Mouse (Mus musculus): ENCODE measurements at regions not wholly inside any gene's neighbourhood (a gene's known extent, or its start where the extent isn't known, plus 50 kb on each side); places are given as distances from the start of the nearest gene placed in this dataset.

DNA sequence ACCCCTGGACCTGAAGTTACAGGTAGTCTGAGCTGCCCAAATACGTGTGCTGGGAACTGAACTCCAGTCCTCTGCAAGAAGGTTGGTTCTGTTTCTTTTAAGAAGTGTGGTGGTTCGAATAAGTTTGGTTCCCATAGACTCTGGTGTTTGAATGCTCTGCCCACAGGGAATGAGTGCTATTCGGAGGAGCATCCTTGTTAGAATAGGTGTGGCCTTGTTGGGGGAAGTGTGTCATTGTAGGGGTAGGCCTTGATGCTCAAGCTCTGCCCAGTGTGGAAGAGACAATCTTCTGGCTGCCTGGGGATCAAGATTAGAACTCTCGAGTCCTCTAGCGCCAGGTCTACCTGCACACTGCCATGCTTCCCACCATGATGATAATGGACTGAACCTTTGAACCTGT, 83.6 kb upstream of the Spaca7 start:
- H3K4me1 ChIP-seq: no peaks in the 10 kb centered on the region
- 89% methylated on average over 5 of the region's 5 CpGs for WGBS
- H3K36me3 ChIP-seq: no peaks in the 10 kb centered on the region
- no peak overlapping the region for H3K27ac ChIP-seq
- H3K27me3 ChIP-seq (ENCODE audit: low read depth, poor library complexity, severe bottlenecking): peaks cover 45% of the 10 kb centered on the region
- no peak for DNase-seq (ENCODE audit: low spot score)
- no peaks in the 10 kb centered on the region for H3K9me3 ChIP-seq (replicated peaks)
- no peak overlapping the region for H3K4me3 ChIP-seq

DNA sequence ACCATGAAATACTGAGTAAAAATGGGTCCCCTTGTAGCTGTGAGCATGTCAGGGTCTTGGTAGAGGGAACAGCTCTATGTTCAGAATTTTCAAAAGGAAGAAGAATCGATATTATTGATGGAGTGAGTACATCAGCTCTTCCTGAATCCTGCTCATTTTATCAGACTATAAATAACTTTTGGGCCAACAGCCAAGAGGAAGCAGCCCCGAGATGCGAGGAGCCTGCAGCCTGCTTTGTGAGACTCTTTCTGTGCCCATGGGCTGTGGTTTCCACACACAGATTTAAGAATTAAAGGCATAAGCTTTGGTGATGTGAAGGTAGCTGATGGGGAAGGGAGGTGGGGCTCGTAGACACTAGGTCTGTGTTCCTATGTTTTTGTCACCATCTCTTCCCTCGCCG, 81.4 kb upstream of the Spaca7 start:
- Histone ChIP-seq H3K36me3 (no peaks in the 10 kb centered on the region), H3K9me3 (replicated peaks) (no peaks in the 10 kb centered on the region), H3K27me3 (ENCODE audit: low read depth, poor library complexity, severe bottlenecking) (peaks cover 50% of the 10 kb centered on the region), H3K27ac (no peak overlapping the region), H3K4me3 (no peak overlapping the region), H3K4me1 (no peaks in the 10 kb centered on the region)
- WGBS: 91% methylated on average over 6 of the region's 6 CpGs
- DNase-seq (ENCODE audit: low spot score): no peak

DNA sequence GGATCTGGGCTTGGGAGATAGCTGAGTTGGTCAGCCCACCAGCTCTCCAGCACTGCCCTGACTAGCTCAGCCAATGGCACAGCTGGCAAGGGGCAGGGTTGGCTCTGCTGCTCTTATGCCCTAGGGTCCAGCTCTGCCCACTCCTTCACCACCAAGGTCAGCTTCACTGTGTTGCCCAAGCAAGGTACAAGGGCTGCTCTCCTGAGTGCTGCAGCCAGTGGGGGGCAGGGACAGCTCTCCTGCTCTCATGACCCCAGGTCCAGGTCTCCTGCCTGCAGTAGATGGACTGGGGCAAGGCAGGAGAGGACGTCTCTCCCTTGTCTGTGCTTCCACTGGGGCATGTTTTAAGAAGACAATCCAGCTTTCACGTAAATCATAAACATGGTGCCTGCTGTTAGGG, 80.4 kb upstream of the Spaca7 start:
- Histone ChIP-seq H3K4me1 (peaks cover 7% of the 10 kb centered on the region), H3K9me3 (replicated peaks) (no peaks in the 10 kb centered on the region), H3K27me3 (ENCODE audit: low read depth, poor library complexity, severe bottlenecking) (peaks cover 50% of the 10 kb centered on the region), H3K4me3 (no peak overlapping the region), H3K27ac (no peak overlapping the region), H3K36me3 (no peaks in the 10 kb centered on the region)
- 65% methylated on average over 2 of the region's 2 CpGs for WGBS
- DNase-seq (ENCODE audit: low spot score): no peak

DNA sequence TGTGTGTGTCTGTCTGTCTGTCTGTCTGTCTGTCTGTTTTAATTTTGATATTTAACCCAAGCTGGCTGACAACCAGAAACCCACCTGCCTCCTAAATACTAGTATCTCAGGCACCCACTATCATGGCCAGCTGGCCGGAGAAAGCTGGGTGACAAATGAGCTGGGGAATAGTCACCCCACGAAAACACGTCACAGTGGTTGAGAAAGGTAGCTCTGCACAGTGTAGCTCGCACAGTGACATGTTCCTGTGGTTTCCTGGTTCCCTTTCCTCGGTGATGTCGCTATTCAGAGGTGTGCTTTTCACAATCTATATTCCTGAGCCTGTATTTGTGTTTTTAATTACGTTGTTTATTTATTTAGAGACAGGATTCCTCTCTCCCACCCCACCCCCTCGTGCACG, 78.3 kb upstream of the Spaca7 start:
- Histone ChIP-seq H3K27ac (no peak overlapping the region), H3K36me3 (no peaks in the 10 kb centered on the region), H3K4me3 (no peak overlapping the region), H3K9me3 (replicated peaks) (no peaks in the 10 kb centered on the region), H3K27me3 (ENCODE audit: low read depth, poor library complexity, severe bottlenecking) (peaks cover 61% of the 10 kb centered on the region), H3K4me1 (peaks cover 12% of the 10 kb centered on the region)
- no peak for DNase-seq (ENCODE audit: low spot score)
- 77% methylated on average over 9 of the region's 9 CpGs for WGBS

DNA sequence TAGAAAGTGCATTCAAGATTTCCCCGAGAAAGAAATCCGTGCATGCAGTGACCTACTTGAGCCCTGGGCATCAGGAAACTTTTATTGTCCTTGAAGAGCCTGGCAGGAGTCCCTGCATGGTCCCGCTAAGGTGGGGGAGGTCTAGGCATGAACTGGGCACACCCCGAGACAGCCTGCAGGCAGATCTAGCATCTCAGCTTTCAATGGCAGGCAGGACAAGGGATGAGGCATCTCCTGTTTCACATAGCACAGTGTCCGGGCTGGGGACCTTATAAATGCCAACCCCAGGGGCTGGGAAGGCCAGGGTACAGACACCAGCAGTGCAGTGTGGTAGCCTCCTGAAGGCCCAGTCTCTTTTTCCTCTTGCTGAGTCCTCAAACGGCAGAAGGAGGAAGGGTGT, 75.4 kb upstream of the Spaca7 start:
- Histone ChIP-seq H3K4me3 (no peak overlapping the region), H3K27ac (no peak overlapping the region), H3K9me3 (replicated peaks) (no peaks in the 10 kb centered on the region), H3K4me1 (peaks cover 19% of the 10 kb centered on the region), H3K27me3 (ENCODE audit: low read depth, poor library complexity, severe bottlenecking) (peaks cover 88% of the 10 kb centered on the region), H3K36me3 (no peaks in the 10 kb centered on the region)
- 6% methylated on average over 6 of the region's 6 CpGs for WGBS
- DNase-seq (ENCODE audit: low spot score): no peak

DNA sequence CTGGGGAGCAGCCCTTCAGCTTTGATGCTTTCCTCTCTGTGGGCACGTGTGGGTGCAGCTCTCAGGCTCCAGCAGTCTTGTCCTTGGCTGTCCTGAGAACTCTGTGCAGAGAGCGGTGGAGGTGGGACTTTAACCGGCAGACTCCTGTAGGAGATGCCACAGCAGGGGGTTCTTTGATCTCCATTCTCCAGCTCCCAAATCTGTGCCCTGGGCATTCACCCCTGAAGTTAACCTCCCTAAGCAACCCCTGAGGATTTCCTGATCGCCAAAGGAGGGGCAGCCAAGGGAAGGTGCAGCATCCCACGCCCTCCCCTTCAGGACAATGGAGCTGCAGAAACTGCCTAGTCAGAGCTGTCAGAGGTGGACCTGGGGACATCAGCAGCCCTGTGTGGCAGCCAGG, 73.2 kb upstream of the Spaca7 start:
- H3K4me3 ChIP-seq: no peak overlapping the region
- H3K27ac ChIP-seq: no peak overlapping the region
- 6% methylated on average over 5 of the region's 5 CpGs for WGBS
- H3K27me3 ChIP-seq (ENCODE audit: low read depth, poor library complexity, severe bottlenecking): peaks cover 93% of the 10 kb centered on the region
- no peaks in the 10 kb centered on the region for H3K36me3 ChIP-seq
- H3K9me3 ChIP-seq (replicated peaks): no peaks in the 10 kb centered on the region
- DNase-seq (ENCODE audit: low spot score): no peak
- H3K4me1 ChIP-seq: peaks cover 25% of the 10 kb centered on the region

DNA sequence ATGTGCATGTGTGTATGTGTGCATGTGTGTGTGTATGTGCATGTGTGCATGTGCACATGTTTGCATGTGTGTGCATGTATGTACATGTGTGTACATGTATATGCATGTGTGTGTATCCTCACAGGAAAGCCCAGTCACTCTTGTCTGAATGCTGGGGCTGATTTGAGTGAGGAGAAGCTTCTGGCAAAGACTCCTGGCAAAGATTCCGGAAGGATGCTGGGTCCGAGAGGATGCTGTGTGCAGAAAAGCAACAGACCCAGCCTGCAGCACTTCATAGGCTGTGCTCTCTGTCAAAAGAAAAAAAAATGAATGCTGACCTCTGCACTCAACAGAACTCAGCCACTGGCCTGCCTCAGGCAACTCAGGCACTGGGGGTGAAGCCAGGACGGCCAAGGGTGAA, 72.5 kb upstream of the Spaca7 start:
- Histone ChIP-seq H3K4me3 (no peak overlapping the region), H3K27me3 (ENCODE audit: low read depth, poor library complexity, severe bottlenecking) (peaks cover 96% of the 10 kb centered on the region), H3K36me3 (no peaks in the 10 kb centered on the region), H3K4me1 (peaks cover 25% of the 10 kb centered on the region), H3K9me3 (replicated peaks) (no peaks in the 10 kb centered on the region), H3K27ac (no peak overlapping the region)
- WGBS: 46% methylated on average over 3 of the region's 3 CpGs
- DNase-seq (ENCODE audit: low spot score): no peak

DNA sequence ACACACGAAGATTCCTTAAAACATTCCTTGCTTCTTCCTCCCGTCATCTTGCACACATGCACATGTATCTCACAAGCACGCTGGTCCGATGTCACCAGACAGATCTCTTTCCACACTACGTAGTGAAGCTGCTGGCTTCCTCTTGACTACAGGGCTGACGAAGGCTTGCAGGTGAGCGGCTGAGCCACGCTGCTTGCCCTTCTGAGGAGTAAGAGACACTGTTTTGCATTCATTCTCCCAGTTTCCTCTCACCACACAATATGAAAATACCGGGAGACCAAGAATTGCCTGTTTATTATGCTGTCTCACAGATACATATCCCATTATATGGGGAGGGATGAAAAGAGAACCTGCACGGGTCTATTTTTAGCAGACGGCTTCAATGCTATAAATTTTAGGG, 71.0 kb upstream of the Spaca7 start:
- Histone ChIP-seq H3K36me3 (no peaks in the 10 kb centered on the region), H3K27ac (no peak overlapping the region), H3K4me1 (peaks cover 24% of the 10 kb centered on the region), H3K4me3 (peak overlapping the region; percentile 41), H3K27me3 (ENCODE audit: low read depth, poor library complexity, severe bottlenecking) (peaks cover 100% of the 10 kb centered on the region), H3K9me3 (replicated peaks) (no peaks in the 10 kb centered on the region)
- DNase-seq (ENCODE audit: low spot score): no peak
- WGBS: 3% methylated on average over 11 of the region's 11 CpGs

DNA sequence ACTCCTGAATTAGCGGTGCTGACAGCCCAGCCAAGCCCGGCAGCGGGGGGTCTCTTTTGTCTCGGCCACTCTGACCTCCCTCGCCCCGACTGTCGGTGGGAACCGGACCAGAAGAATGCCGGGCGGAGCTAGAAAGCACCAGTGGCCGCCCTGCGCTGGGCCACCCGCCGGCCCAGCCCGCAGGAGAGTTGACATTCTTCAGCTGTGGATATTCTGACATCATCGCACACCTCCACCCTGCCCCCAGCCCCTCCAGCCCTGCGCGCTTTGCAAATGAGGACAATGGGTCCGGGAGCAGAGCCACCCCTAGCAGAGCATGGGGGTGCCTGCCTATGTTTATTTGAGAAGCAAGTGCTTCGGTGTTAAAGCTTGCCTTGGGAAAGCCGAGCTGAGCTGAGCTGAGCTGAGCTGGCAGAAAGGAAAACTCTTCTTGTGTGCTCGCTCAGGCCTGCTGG, 70.5 kb upstream of the Spaca7 start:
- Histone ChIP-seq H3K27ac (no peak overlapping the region), H3K4me3 (peak overlapping the region; percentile 41), H3K36me3 (no peaks in the 10 kb centered on the region), H3K4me1 (peaks cover 19% of the 10 kb centered on the region), H3K9me3 (replicated peaks) (no peaks in the 10 kb centered on the region), H3K27me3 (ENCODE audit: low read depth, poor library complexity, severe bottlenecking) (peaks cover 100% of the 10 kb centered on the region)
- peak; percentile 49 for DNase-seq (ENCODE audit: low spot score)
- under 1% methylated on average over 22 of the region's 22 CpGs for WGBS

DNA sequence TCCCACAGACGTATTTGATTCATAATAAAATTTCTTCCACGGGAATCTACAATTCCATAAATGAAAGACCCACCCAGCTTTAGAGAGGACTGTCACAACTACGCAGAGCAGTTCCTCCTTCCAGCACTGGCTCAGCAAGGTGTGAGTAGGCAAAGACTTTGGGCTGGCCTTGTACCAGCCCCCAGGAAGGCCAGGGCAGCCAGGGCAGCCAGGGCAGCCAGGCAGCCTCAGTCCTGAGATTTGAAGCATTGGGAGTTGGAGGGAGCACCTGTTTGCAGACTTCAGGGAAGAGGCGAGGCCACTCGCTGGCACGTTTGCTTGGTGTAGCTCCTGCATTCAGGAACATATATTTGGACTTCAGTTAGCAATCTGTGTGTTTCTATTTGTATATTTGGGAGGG, 70.0 kb upstream of the Spaca7 start:
- peak overlapping the region; percentile 41 for H3K4me3 ChIP-seq
- peaks cover 96% of the 10 kb centered on the region for H3K27me3 ChIP-seq (ENCODE audit: low read depth, poor library complexity, severe bottlenecking)
- H3K27ac ChIP-seq: no peak overlapping the region

DNA sequence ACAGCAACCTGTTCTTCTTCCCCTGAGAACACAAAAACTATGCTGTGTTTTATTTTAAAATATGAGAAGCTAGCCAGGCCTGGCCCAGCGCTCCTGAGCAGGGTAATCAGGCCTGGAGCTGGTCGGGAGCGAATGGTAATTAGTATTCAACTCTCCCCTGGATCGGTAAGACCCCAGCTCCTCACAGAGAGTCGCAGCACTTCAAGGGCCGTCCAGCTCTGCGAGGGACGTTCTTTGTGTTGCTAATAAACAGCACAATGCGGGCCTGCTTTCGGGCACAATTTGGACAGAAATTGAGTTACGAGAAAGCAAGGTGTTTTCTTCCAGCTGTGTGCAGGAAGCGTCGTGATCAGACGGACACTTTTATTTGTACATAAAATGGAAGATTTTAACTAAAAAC, 69.5 kb upstream of the Spaca7 start:
- no peak overlapping the region for H3K27ac ChIP-seq

More for the DNA sequence above, 70.0 kb upstream of the Spaca7 start:
- DNase-seq (ENCODE audit: low spot score): peak; percentile 49
- 4% methylated on average over 6 of the region's 6 CpGs for WGBS
- Histone ChIP-seq H3K36me3 (no peaks in the 10 kb centered on the region), H3K9me3 (replicated peaks) (no peaks in the 10 kb centered on the region), H3K4me1 (peaks cover 14% of the 10 kb centered on the region)

DNA sequence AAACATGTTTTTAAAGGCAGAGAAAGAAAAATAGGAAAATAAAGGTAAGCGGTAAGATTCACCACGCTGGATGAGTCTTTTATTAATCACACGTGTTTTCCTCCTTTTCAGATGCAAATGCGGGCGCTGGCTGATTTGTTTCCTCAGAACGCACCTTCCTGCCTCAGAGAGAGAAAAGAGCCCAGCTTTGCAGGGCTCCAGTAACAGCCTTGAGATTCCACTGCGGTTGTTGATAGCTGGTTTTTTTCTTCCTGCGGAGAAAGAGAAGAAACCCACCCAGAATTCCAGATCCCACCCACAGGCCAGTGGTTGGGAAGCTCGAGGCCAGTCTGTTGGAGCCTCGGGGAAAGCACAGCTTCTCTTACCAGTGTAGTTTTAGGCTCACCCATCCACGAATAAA, 68.6 kb upstream of the Spaca7 start:
- no peaks in the 10 kb centered on the region for H3K9me3 ChIP-seq (replicated peaks)
- peaks cover 91% of the 10 kb centered on the region for H3K27me3 ChIP-seq (ENCODE audit: low read depth, poor library complexity, severe bottlenecking)
- no peak for DNase-seq (ENCODE audit: low spot score)
- H3K36me3 ChIP-seq: no peaks in the 10 kb centered on the region
- peaks cover 13% of the 10 kb centered on the region for H3K4me1 ChIP-seq
- no peak overlapping the region for H3K27ac ChIP-seq
- under 1% methylated on average over 11 of the region's 11 CpGs for WGBS
- no peak overlapping the region for H3K4me3 ChIP-seq

More for the DNA sequence above, 69.5 kb upstream of the Spaca7 start:
- H3K36me3 ChIP-seq: no peaks in the 10 kb centered on the region
- 3% methylated on average over 14 of the region's 14 CpGs for WGBS
- DNase-seq (ENCODE audit: low spot score): peak; percentile 43
- H3K27me3 ChIP-seq (ENCODE audit: low read depth, poor library complexity, severe bottlenecking): peaks cover 91% of the 10 kb centered on the region
- H3K4me1 ChIP-seq: peaks cover 13% of the 10 kb centered on the region
- no peaks in the 10 kb centered on the region for H3K9me3 ChIP-seq (replicated peaks)
- no peak overlapping the region for H3K4me3 ChIP-seq

DNA sequence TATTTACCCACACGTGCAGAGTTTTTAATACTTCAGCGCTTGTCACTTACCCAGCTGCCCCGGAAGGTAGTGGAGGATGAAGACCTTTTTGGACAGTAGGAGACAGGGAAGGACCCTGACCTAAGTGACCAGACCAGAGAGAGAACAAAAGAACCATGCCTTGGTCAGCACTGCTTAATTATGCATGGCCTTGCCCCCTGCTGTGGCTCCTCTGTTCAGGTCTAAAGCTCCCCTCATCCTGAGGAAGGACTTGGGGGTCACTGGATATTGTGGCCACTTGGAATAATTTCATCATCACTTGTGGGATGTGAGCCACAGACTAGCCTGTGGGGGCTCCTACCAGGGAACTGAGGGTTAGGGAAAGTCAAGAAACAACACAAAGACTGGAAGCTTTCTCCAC, 68.1 kb upstream of the Spaca7 start:
- Histone ChIP-seq H3K27me3 (ENCODE audit: low read depth, poor library complexity, severe bottlenecking) (peaks cover 91% of the 10 kb centered on the region), H3K36me3 (no peaks in the 10 kb centered on the region), H3K27ac (no peak overlapping the region), H3K9me3 (replicated peaks) (no peaks in the 10 kb centered on the region), H3K4me1 (peaks cover 13% of the 10 kb centered on the region), H3K4me3 (no peak overlapping the region)
- 18% methylated on average over 3 of the region's 3 CpGs for WGBS
- no peak for DNase-seq (ENCODE audit: low spot score)

DNA sequence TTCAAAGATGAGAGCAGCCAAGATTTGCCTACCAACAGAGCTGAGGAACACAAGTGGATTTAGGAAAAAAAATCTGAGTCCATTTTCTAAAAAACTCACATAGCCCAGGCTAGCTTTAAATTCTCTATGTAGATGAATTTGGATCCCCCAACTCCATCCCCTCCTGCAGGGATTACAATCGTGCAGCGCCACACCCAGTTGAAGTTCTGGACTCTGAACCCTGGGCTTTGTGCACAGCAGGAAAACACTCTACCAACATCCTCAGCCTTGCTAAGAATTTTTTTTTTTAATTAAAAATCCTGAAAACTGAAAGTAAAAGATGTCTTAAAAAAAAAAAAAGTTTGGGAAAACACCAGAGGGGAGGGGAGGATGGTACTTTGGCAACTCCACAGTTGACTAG, 62.6 kb upstream of the Spaca7 start:
- Histone ChIP-seq H3K4me3 (no peak overlapping the region), H3K27ac (no peak overlapping the region), H3K27me3 (ENCODE audit: low read depth, poor library complexity, severe bottlenecking) (peaks cover 59% of the 10 kb centered on the region), H3K9me3 (replicated peaks) (no peaks in the 10 kb centered on the region), H3K4me1 (peaks cover 10% of the 10 kb centered on the region), H3K36me3 (no peaks in the 10 kb centered on the region)
- 85% methylated on average over 2 of the region's 2 CpGs for WGBS
- no peak for DNase-seq (ENCODE audit: low spot score)
